Mouse (Mus musculus) midbrain, embryonic 13.5 days (tissue): ENCODE measurements around the gene Cttnbp2nl. TPM values are rescaled to one million over a fixed set of nuclear protein-coding genes. Genes with fewer than 3 reads are reported as not detected.

ENCODE experiments used
- ATAC-seq: fragments of 200-750 bp; cut with Nextera tagmentation; 2 replicates; pipeline ENCODE4 v1.8.0; 2017; ENCODE audit warnings: mild to moderate bottlenecking, moderate TSS enrichment, moderate library complexity
- H3K27ac ChIP-seq: fragments of 300-500 bp; sonication (generic); 2 replicates; pipeline ENCODE4 v1.5.1; 2015; ENCODE audit warnings: inconsistent platforms, mild to moderate bottlenecking, moderate library complexity
- H3K27me3 ChIP-seq: fragments of 300-500 bp; sonication (generic); 2 replicates; pipeline ENCODE4 v1.6.1; 2015; ENCODE audit warnings: mild to moderate bottlenecking, inconsistent platforms
- H3K36me3 ChIP-seq: fragments of 300-500 bp; sonication (generic); 2 replicates; pipeline ENCODE4 v1.6.1; 2015; ENCODE audit warnings: mild to moderate bottlenecking, inconsistent platforms
- H3K4me1 ChIP-seq: fragments of 300-500 bp; sonication (generic); replicated peaks from 2 replicates; pipeline ENCODE4 v1.6.1; 2015; ENCODE audit warnings: inconsistent platforms
- H3K4me2 ChIP-seq: fragments of 300-500 bp; sonication (generic); replicated peaks from 2 replicates; pipeline ENCODE4 v1.6.1; 2015; ENCODE audit warnings: moderate library complexity, mild to moderate bottlenecking, inconsistent platforms
- H3K4me3 ChIP-seq: fragments of 300-500 bp; sonication (generic); replicated peaks from 2 replicates; pipeline ENCODE4 v1.5.1; 2015; ENCODE audit warnings: mild to moderate bottlenecking, inconsistent platforms
- H3K9ac ChIP-seq: fragments of 300-500 bp; sonication (generic); replicated peaks from 2 replicates; pipeline ENCODE4 v1.6.1; 2015; ENCODE audit warnings: mild to moderate bottlenecking, inconsistent platforms
- H3K9me3 ChIP-seq: fragments of 300-500 bp; sonication (generic); 2 replicates; pipeline ENCODE4 v1.6.1; 2016; ENCODE audit warnings: mild to moderate bottlenecking, inconsistent platforms
- WGBS: fragments of 180-500 bp; shearing (Covaris S2); methylation state at CpG from one replicate; pipeline ENCODE4 v1.1.7; 2015; 5-methylcytosine and 5-hydroxymethylcytosine counted together
- polyA plus RNA-seq: library from polyadenylated mRNA; unstranded; fragments of >200 nt; fragmentation: Nextera tagmentation; extraction: Ambion mirVana; gene quantifications from 2 replicates; pipeline ENCODE4 v1.2.1, GENCODE M21; 2015

The Cttnbp2nl gene
- polyA plus RNA-seq, 1 experiment from 2014 or later, result 66.7 TPM

GRCm38 (mm10) chr3:104991703-104992102 is 61.2 kb downstream of the Cttnbp2nl start:
- Histone ChIP-seq H3K36me3 (no peaks in the 10 kb centered on the region), H3K9ac (no peak overlapping the region), H3K27ac (no peak overlapping the region), H3K4me3 (no peak overlapping the region), H3K9me3 (no peaks in the 10 kb centered on the region), H3K27me3 (no peaks in the 10 kb centered on the region), H3K4me2 (no peak overlapping the region), H3K4me1 (peaks cover 14% of the 10 kb centered on the region; the same call in 1 of the 2 replicates)
- 82% methylated on average over 5 of the region's 5 CpGs for WGBS
- no peak for ATAC-seq

- no peaks in the 10 kb centered on the region for H3K9me3 ChIP-seq
- no peak for ATAC-seq
- H3K27me3 ChIP-seq, result no peaks in the 10 kb centered on the region
- H3K4me1 ChIP-seq, result 0 out of 2 replicates have a peak, but pooled peaks cover 4% of the 10 kb centered on the region
- H3K27ac ChIP-seq, result no peak overlapping the region
- H3K36me3 ChIP-seq, result no peaks in the 10 kb centered on the region
- H3K4me3 ChIP-seq, result no peak overlapping the region
- H3K9ac ChIP-seq, result no peak overlapping the region
- WGBS, result 76% methylated on average over 5 of the region's 5 CpGs
- H3K4me2 ChIP-seq, result no peak overlapping the region
Observed at GRCm38 (mm10) chr3:104987884-104988283, 65.1 kb downstream of the Cttnbp2nl start.

GRCm38 (mm10) chr3:104979735-104980134 is 73.2 kb downstream of the Cttnbp2nl start:
- H3K36me3 ChIP-seq, result no peaks in the 10 kb centered on the region
- H3K4me3 ChIP-seq, result no peak overlapping the region
- no peak for ATAC-seq
- H3K27ac ChIP-seq, result no peak overlapping the region
- H3K9ac ChIP-seq, result no peak overlapping the region
- no peaks in the 10 kb centered on the region for H3K9me3 ChIP-seq
- no peaks in the 10 kb centered on the region for H3K4me1 ChIP-seq
- no peaks in the 10 kb centered on the region for H3K27me3 ChIP-seq
- no peak overlapping the region for H3K4me2 ChIP-seq
- 71% methylated on average over 5 of the region's 5 CpGs for WGBS

- peak; percentile 74 for ATAC-seq
Observed at GRCm38 (mm10) chr3:104967548-104968300, 85.2 kb downstream of the Cttnbp2nl start.

GRCm38 (mm10) chr3:104965991-104966554 is 86.9 kb downstream of the Cttnbp2nl start:
- H3K27me3 ChIP-seq, result peaks cover 61% of the 10 kb centered on the region
- H3K9me3 ChIP-seq, result no peaks in the 10 kb centered on the region
- 75% methylated on average over 7 of the region's 7 CpGs for WGBS

More at GRCm38 (mm10) chr3:104967548-104968300, 85.2 kb downstream of the Cttnbp2nl start:
- peaks cover 20% of the 10 kb centered on the region for H3K4me1 ChIP-seq
- no peaks in the 10 kb centered on the region for H3K9me3 ChIP-seq
- H3K36me3 ChIP-seq, result no peaks in the 10 kb centered on the region
- H3K27ac ChIP-seq, result peak overlapping the region; percentile 35; the same call in 1 of the 2 replicates
- H3K4me3 ChIP-seq, result peak overlapping the region; percentile 47
- WGBS, result under 1% methylated on average over 46 of the region's 49 CpGs
- H3K9ac ChIP-seq, result peak overlapping the region; percentile 63
- H3K27me3 ChIP-seq, result peaks cover 45% of the 10 kb centered on the region
- H3K4me2 ChIP-seq, result peak overlapping the region; percentile 65

GRCm38 (mm10) chr3:104965070-104965855 is 87.7 kb downstream of the Cttnbp2nl start:
- Histone ChIP-seq H3K9me3 (no peaks in the 10 kb centered on the region), H3K4me2 (no peak overlapping the region), H3K27me3 (peaks cover 69% of the 10 kb centered on the region), H3K4me3 (no peak overlapping the region), H3K36me3 (no peaks in the 10 kb centered on the region), H3K27ac (no peak overlapping the region), H3K4me1 (peaks cover 41% of the 10 kb centered on the region), H3K9ac (no peak overlapping the region)
- 79% methylated on average over 8 of the region's 8 CpGs for whole genome bisulfite sequencing
- ATAC-seq, result no peak

More at GRCm38 (mm10) chr3:104965991-104966554, 86.9 kb downstream of the Cttnbp2nl start:
- Histone ChIP-seq H3K36me3 (no peaks in the 10 kb centered on the region), H3K9ac (no peak overlapping the region), H3K4me3 (no peak overlapping the region), H3K4me2 (no peak overlapping the region), H3K27ac (no peak overlapping the region), H3K4me1 (peaks cover 36% of the 10 kb centered on the region)
- ATAC-seq, result no peak

- Histone ChIP-seq H3K36me3 (no peaks in the 10 kb centered on the region), H3K9ac (no peak overlapping the region), H3K4me1 (peaks cover 41% of the 10 kb centered on the region), H3K4me2 (no peak overlapping the region), H3K9me3 (no peaks in the 10 kb centered on the region), H3K4me3 (no peak overlapping the region), H3K27me3 (peaks cover 81% of the 10 kb centered on the region), H3K27ac (no peak overlapping the region)
- ATAC-seq, result no peak
- WGBS, result 30% methylated on average over 13 of the region's 13 CpGs
Observed at GRCm38 (mm10) chr3:104963331-104964276, 89.3 kb downstream of the Cttnbp2nl start.

GRCm38 (mm10) chr3:104962866-104963265 is 90.1 kb downstream of the Cttnbp2nl start:
- H3K4me1 ChIP-seq, result peaks cover 36% of the 10 kb centered on the region
- ATAC-seq, result no peak
- H3K9ac ChIP-seq, result no peak overlapping the region
- WGBS, result 10% methylated on average over 5 of the region's 5 CpGs
- no peaks in the 10 kb centered on the region for H3K9me3 ChIP-seq
- H3K27me3 ChIP-seq, result peaks cover 84% of the 10 kb centered on the region
- peak overlapping the region; percentile 57; the same call in 1 of the 2 replicates for H3K4me3 ChIP-seq
- no peak overlapping the region for H3K4me2 ChIP-seq
- H3K36me3 ChIP-seq, result no peaks in the 10 kb centered on the region
- H3K27ac ChIP-seq, result no peak overlapping the region

- Histone ChIP-seq H3K27ac (no peak overlapping the region), H3K4me2 (peak overlapping the region; percentile 72), H3K27me3 (peaks cover 84% of the 10 kb centered on the region), H3K9me3 (no peaks in the 10 kb centered on the region), H3K4me1 (peaks cover 31% of the 10 kb centered on the region), H3K9ac (peak overlapping the region; percentile 64), H3K36me3 (no peaks in the 10 kb centered on the region), H3K4me3 (peak overlapping the region; percentile 57)
- WGBS, result under 1% methylated on average over 31 of the region's 31 CpGs
- peak; percentile 29 for ATAC-seq
Observed at GRCm38 (mm10) chr3:104962141-104962611, 90.8 kb downstream of the Cttnbp2nl start.

- no peaks in the 10 kb centered on the region for H3K9me3 ChIP-seq
- no peak within 1 kb of the TSS for H3K27ac ChIP-seq
- peak; percentile 71 for ATAC-seq
- H3K4me2 ChIP-seq, result peak within 1 kb of the TSS; percentile 72
- 2% methylated on average over 61 of the region's 87 CpGs for WGBS
- peaks cover 82% of the 10 kb centered on the region for H3K27me3 ChIP-seq
- peaks cover 31% of the 10 kb centered on the region for H3K4me1 ChIP-seq
- H3K9ac ChIP-seq, result peak within 1 kb of the TSS; percentile 64
- H3K36me3 ChIP-seq, result no peaks in the 10 kb centered on the region
- peak within 1 kb of the TSS; percentile 57 for H3K4me3 ChIP-seq
Observed at GRCm38 (mm10) chr3:104961066-104962059, 91.6 kb downstream of the Cttnbp2nl start, which contains the start of gene Wnt2b. TSS of gene Wnt2b (minus strand) at chr3:104961921.
